Mouse (Mus musculus) E14TG2a.4 (cell line): ENCODE results near the gene Nudt3.

Experiments used
- CTCF ChIP-seq: conservative IDR thresholded peaks from 2 replicates; pipeline ENCODE4 v1.5.1; 2014; ENCODE audit warnings: low read length
- NANOG ChIP-seq: IDR thresholded peaks from 2 replicates; pipeline ENCODE4 v1.6.1; 2014; ENCODE audit warnings: borderline replicate concordance, low read length, mixed read lengths

DNA sequence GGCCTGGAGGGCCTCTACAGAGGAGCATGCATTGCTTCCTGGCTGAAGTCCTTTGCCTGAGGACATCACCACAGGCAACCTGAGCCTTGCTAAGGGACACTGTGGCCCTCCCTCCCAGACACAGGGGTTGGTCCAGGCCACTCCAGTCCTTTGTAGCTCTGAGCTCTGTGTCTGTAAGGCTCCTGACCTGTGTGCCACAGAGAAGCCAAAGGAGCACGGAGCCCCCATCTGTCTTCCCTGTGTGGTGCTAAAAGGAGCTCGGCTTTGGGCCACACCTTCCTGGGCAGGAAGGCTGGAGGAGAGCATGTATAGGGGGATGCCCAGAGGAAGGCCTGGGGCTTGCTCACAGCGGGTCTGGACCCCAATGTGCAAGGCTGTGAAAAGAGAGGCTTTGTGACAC is 81.3 kb downstream of the Nudt3 start:
- no peak for TF ChIP-seq CTCF
- no peak for TF ChIP-seq NANOG
